Mouse (Mus musculus): ENCODE results near the gene Kif6. TPM values are rescaled to one million over a fixed set of nuclear protein-coding genes. Genes with fewer than 3 reads are reported as not detected.

Kif6 gene
- polyA plus RNA-seq (2015; fragmentation: Illumina TruSeq; extraction: RNeasy Lipid Tissue Mini Kit (QIAGEN cat#74804); ENCODE audit: insufficient read depth, low read depth, low replicate concordance): not detected

DNA sequence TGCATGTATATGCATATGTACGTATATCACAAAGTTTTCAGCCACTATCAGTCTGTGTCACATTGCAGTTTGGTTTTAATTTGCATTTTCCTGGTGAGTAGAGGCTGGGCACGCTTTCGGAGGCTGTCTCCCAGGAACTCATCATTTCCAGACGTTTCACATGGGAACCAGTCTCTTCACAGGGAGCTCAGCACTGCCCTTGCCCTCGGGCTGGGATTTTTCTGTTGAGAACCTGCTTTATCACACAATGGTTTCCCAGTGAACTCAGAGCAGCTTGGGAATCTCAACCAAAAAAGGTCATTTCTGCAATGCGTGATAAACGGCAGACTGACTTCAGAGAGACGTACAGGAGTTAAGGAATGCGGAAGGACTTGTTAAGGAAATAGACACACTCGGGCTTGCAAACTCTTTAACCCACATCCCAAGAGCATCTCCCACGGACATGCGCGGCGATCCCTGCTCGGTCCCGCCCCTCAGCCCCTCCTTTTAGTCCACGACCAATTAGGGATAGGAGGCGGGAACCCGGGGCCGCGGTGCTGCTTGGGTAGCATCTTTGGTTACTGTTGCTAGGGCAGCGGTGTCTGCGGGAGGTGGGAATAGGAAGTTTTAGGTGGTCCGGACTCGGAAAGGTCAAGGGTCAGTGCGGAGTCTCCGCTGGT, at the start of gene Kif6:
Gene Kif6, plus strand, starts transcription at position 560 of the 659 bp plus-strand sequence.

Other genes starting within 250 kb of the Kif6 start
- 4.3 TPM for gene Mocs1, start 186.8 kb upstream of the Kif6 start, polyA plus RNA-seq (2015; fragmentation: Illumina TruSeq; extraction: RNeasy Lipid Tissue Mini Kit (QIAGEN cat#74804); ENCODE audit: insufficient read depth, low read depth, low replicate concordance)
- 1.1 TPM for gene Daam2, start 50.8 kb upstream of the Kif6 start, polyA plus RNA-seq (2015; fragmentation: Illumina TruSeq; extraction: RNeasy Lipid Tissue Mini Kit (QIAGEN cat#74804); ENCODE audit: insufficient read depth, low read depth, low replicate concordance)

All from pancreas, adult 10 weeks (tissue).